Mouse (Mus musculus): ENCODE results near the gene Fam90a1b.
"Not testable (repeated sequence)": the region's sequence is repeated elsewhere in the genome, so short reads cannot be mapped to it uniquely, and the experiment has no call there.

Fam90a1b gene

DNA sequence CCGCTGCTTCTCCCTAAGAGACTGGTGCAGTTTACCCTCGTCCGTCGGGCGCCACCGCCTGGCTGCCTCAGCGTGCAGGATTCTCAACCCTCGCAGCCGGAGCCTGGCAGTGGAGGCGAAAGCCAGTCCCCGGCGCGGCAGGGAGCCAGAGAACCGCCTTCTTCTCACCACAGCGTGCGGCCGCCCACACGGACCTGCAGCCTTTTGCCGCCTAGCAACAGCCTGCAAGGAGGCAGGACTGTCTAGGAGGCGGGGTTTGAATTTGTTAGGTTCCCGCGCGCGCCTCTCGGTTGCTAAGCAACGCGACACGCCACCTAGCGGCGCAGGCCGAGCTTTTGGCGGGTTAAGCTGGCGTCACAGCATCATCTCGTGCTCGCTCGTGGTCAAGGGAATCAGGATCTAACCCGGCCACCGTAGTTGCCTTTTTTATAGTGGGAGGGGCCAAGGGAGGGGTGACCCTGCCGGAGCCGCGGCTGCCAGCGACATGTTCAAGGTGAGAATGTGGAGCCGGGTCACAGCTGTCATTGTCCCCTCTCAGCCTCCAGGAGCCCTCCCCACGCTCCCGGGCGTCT is at the start of gene Fam90a1b, which contains the start of gene Apoo:
Gene Fam90a1b (minus strand): TSS at position 108 of the 572 bp plus-strand sequence.
Gene Apoo (plus strand): TSS at position 448 of the 572 bp plus-strand sequence.
- peak; percentile 91 to 95 for DNase-seq

DNA sequence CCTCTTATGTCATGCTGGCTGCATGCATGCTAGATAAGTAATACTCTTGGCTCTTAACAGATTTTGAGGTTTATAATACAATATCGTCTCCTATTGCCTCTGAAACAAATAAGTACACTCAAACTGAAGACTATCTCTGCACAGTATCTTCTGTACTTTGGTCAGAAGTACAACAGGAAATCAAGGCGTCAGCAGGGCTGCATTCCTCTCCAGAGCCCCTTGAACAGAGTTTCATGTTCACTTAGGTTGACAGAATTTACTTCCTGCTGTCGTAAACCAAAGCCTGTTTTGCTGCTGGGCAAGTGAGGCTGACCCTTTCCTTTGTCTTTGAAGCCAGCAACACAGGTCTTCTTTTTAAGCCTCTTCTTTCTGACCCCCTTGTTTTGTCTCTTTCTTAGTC is 42.4 kb upstream of the Fam90a1b start:
- DNase-seq = no peak

DNA sequence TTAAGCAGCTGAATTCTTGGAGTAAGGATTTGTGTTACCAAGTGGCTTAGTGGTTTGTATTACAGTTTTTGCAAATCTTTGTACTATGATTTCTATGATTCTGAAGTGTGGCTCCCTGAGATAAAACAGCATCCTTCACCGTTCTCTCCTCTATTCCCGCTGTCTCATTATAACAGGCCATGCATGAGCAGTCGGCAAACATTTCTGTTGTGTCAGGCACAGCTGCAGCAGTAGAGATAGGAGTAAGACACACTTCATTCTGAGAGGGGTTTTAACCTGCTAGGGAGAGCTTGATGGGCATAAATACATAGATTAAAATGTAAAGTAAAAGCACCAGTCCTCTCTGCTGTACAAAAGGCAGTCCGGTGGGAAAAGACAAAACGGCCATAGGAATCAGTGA is 12.2 kb upstream of the Fam90a1b start:
- no peak for DNase-seq

DNA sequence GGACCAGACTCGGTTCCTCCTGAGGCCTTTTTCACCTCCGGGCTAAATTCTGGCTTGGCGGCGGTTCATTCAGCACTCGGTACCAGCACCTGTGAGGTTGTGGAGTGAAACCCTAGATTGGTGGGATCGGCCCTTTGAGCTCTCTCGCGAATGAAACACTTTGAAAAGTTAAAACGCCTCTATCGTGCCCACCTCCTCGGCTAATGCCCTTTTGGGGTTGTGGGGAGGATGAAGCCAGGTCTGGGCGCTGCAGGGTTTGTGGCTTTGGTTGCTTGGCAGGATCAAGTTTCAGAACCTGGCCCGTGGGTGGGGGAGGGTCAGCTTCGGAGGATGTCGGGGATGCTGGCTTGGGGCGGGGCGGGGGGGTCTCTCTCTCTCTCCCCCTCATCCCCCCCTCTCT is 671 bp upstream of the Fam90a1b start:
- DNase-seq = no peak

DNA sequence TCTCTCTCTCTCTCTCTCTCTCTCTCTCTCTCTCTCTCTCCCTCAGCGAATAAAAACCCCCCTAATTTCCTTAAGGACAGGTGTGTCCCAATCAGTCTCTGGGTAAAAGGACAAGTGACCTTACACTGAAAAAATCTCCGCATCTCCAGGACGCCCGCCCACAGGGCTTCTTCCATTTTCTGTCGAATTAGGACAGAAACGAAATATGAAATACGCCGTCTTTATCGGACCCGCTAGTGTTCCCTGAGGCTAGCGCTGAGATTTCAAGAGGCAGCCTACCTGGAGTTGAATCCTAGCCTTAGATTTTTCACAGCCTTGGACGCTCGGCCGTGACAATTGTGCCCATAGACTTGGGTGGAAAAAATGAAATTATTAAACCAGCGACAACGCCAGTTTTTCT is 548 bp downstream of the Fam90a1b start:
- no peak for DNase-seq

DNA sequence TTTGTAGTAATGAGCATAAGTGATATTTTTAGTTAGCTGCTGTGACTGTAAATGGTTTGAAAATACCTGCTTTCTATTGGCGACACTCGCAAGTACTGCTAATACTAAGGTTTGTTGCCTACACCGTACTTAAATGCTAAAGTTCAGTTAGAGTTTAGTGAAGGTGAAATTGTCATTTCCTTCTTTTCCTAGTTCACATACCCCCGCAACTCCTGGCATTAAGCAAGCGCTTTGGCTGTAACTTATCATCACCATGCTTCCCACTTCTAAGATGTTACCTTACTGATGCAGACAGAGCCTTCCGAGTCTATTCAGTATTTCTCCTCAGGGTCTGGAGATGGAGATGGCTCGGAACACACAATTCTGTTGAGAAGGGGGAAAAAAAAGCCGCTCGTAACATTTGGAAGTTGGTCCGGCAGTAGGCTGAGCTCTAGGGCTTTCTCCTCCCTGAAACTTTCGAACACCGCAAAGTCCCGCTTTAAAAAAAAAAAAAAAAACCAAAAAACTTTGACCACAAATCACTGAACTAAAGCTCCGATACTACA is 1.1 kb downstream of the Fam90a1b start:
- DNase-seq = no peak

DNA sequence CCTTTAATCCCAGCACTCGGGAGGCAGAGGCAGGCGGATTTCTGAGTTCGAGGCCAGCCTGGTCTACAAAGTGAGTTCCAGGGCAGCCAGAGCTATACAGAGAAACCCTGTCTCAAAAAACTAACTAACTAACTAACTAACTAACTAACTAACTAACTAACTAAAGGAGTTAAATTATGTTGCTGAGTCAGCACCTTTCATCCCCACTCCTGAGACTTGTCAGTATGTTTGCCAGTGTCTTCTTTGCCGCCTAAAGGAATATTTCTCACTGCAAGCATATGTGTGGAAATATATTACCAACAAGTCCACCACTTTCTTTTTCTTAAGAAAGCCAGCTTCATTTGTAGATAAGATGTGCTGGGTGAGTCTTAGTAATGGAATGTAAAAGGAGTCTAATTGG is 22.9 kb downstream of the Fam90a1b start:
- not testable (repeated sequence) for DNase-seq

DNA sequence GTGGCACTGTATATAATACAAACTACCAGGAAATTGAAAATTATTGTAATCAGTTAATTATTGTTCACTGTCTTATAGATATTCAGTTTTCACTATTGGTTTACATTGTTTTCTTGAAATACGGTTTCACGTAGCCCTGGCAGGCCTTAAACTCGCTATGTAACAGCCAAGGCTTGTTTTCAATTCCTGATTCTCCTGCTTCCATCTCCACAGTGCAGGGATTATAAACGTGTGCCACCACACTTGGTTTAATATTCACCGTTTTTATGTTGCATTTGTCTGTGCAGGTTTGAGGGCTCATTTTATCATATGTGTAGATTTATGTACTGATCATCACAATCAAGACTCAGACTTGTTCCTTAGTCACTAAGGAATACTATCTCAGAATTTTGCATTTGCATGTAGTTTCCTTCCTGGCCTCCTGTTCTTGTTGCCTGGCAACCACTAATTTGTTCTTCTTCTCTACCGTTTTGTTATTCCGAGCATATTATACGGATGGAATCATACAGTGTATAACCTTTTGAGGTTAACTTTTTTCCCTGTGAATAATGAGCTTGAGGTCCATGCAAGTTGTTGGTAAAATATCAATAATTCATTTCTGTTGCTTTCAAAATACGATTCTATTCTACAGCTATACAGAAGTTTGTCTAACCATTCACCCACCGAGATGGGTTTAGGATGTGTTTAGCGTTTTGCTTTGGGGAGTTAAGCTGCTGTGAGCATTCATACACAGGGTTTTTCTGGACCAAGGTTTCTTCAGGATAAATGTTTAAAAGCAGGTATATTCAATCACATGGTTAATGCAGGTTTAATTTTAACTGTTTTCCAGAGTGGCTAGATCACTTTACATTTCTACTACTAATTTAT is 45.3 kb downstream of the Fam90a1b start:
- DNase-seq = no peak

Measured in thymus, adult 18-20 months (tissue).